Mouse (Mus musculus) liver, postnatal 0 days (tissue): ENCODE data around the gene Mitd1. TPM values are rescaled to one million over a fixed set of nuclear protein-coding genes. Genes with fewer than 3 reads are reported as not detected.

Experiments used
- ATAC-seq: fragments of 200-750 bp; cut with Nextera tagmentation; 2 replicates; pipeline ENCODE4 v1.8.0; 2017; ENCODE audit warnings: mild to moderate bottlenecking, moderate library complexity
- DNase-seq: peaks from one replicate; pipeline ENCODE4 v3.0.0-alpha.2; 2016
- H3K27ac ChIP-seq: fragments of 300-500 bp; sonication (generic); 2 replicates; pipeline ENCODE4 v1.5.1; 2014; ENCODE audit warnings: antibody characterized with exemption, moderate library complexity, mild to moderate bottlenecking, low read depth
- H3K27me3 ChIP-seq: fragments of 300-500 bp; sonication (generic); 2 replicates; pipeline ENCODE4 v1.6.1; 2014; ENCODE audit warnings: low read length, control low read depth, mixed read lengths; ENCODE audit not compliant: insufficient read depth
- H3K36me3 ChIP-seq: fragments of 300-500 bp; sonication (generic); replicated peaks from 2 replicates; pipeline ENCODE4 v1.6.1; 2014; ENCODE audit warnings: mild to moderate bottlenecking, control low read depth, low read length, moderate library complexity, mixed read lengths; ENCODE audit not compliant: insufficient read depth
- H3K4me1 ChIP-seq: fragments of 300-500 bp; sonication (generic); 2 replicates; pipeline ENCODE4 v1.6.1; 2014; ENCODE audit warnings: antibody characterized with exemption, mild to moderate bottlenecking, control low read depth; ENCODE audit not compliant: insufficient read depth
- H3K4me2 ChIP-seq: fragments of 300-500 bp; sonication (generic); 2 replicates; pipeline ENCODE4 v1.6.1; 2014; ENCODE audit warnings: low read depth, mild to moderate bottlenecking, low read length, moderate library complexity, mixed read lengths
- H3K4me3 ChIP-seq: fragments of 300-500 bp; sonication (generic); 2 replicates; pipeline ENCODE4 v1.5.1; 2014; ENCODE audit warnings: low read depth, low read length
- H3K9ac ChIP-seq: fragments of 300-500 bp; sonication (generic); replicated peaks from 2 replicates; pipeline ENCODE4 v1.6.1; 2014; ENCODE audit warnings: mild to moderate bottlenecking, moderate library complexity
- H3K9me3 ChIP-seq: fragments of 300-500 bp; sonication (generic); 2 replicates; pipeline ENCODE4 v1.6.1; 2016; ENCODE audit warnings: mild to moderate bottlenecking, control low read depth, low read length, mixed read lengths
- CTCF ChIP-seq: sonication (generic); IDR thresholded peaks from 2 replicates; pipeline ENCODE4 v1.5.1; 2016; ENCODE audit warnings: antibody characterized with exemption, low read depth
- EP300 ChIP-seq: IDR thresholded peaks from 2 replicates; pipeline ENCODE4 v1.6.1; 2016; ENCODE audit warnings: antibody characterized with exemption, low read depth, mild to moderate bottlenecking
- WGBS: fragments of 180-500 bp; shearing (Covaris S2); extraction: QIAGEN DNeasy Blood & Tissue Kit; methylation state at CpG from one replicate; pipeline ENCODE4 v1.1.7; 2014; ENCODE audit not compliant: insufficient replicate concordance; 5-methylcytosine and 5-hydroxymethylcytosine counted together
- polyA plus RNA-seq: library from polyadenylated mRNA; unstranded; fragments of >200 nt; fragmentation: Nextera tagmentation; extraction: Ambion mirVana; gene quantifications from 2 replicates; pipeline ENCODE4 v1.2.1, GENCODE M21; 2015

Gene Mitd1
- polyA plus RNA-seq, 1 experiment from 2014 or later, result 11.3 TPM

- ATAC-seq, result peak; percentile 72
- Histone ChIP-seq H3K9ac (no peak overlapping the region), H3K36me3 (peaks cover 41% of the 10 kb centered on the region), H3K27me3 (no peaks in the 10 kb centered on the region), H3K4me2 (no peak overlapping the region), H3K9me3 (no peaks in the 10 kb centered on the region), H3K4me3 (no peak overlapping the region), H3K4me1 (peaks cover 12% of the 10 kb centered on the region), H3K27ac (no peak overlapping the region)
- TF ChIP-seq CTCF (no peak), EP300 (no peak)
- 67% methylated on average over 4 of the region's 4 CpGs for WGBS
- peak; percentile 69 for DNase-seq
Measured at GRCm38 (mm10) chr1:37884451-37884850, 5.8 kb downstream of the Mitd1 start.

- Histone ChIP-seq H3K9ac (no peak overlapping the region), H3K36me3 (peaks cover 50% of the 10 kb centered on the region), H3K4me3 (no peak overlapping the region), H3K4me2 (no peak overlapping the region), H3K9me3 (no peaks in the 10 kb centered on the region), H3K4me1 (peaks cover 2% of the 10 kb centered on the region), H3K27me3 (no peaks in the 10 kb centered on the region), H3K27ac (no peak overlapping the region)
- ATAC-seq (no peak), DNase-seq (no peak)
- no peak for TF ChIP-seq EP300
- TF ChIP-seq CTCF, result no peak
- WGBS, result 85% methylated on average over 4 of the region's 4 CpGs
Measured at GRCm38 (mm10) chr1:37883411-37883810, 6.8 kb downstream of the Mitd1 start.

- no peaks in the 10 kb centered on the region for H3K27me3 ChIP-seq
- H3K9me3 ChIP-seq, result 0 out of 2 replicates have a peak, but pooled peaks cover 5% of the 10 kb centered on the region
- ATAC-seq, result no peak
- H3K4me1 ChIP-seq, result peaks cover 4% of the 10 kb centered on the region; the same call in 1 of the 2 replicates
- no peak overlapping the region for H3K4me3 ChIP-seq
- no peak for DNase-seq
- 90% methylated on average over 13 of the region's 13 CpGs for WGBS
- H3K36me3 ChIP-seq, result peaks cover 58% of the 10 kb centered on the region
- no peak for TF ChIP-seq EP300
- TF ChIP-seq CTCF, result no peak
- no peak overlapping the region for H3K27ac ChIP-seq
- no peak overlapping the region for H3K9ac ChIP-seq
- H3K4me2 ChIP-seq, result no peak overlapping the region
Measured at GRCm38 (mm10) chr1:37877736-37878460, 12.3 kb downstream of the Mitd1 start.

DNA sequence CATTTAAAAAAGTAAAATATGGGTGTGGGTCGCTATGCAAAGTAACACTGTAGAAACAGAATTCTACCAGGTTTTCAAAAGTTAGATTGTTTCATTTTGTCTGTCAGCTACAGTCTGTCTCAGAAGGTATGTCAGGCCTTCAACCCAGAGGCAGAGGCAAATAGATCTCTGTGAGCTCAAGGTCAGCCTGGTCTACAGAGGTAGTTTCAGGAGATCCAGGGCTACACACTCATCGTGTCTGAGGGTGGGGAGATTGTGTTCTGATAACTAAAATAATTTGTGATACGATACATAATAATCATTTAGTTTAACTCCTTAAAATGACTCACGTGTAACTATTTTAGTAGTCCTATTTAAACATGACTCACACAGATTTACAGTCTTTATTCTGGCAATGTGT lies 17.1 kb downstream of the Mitd1 start:
- ATAC-seq (no peak), DNase-seq (no peak)
- Histone ChIP-seq H3K27ac (peak overlapping the region; percentile 63; the same call in 1 of the 2 replicates), H3K9ac (no peak overlapping the region), H3K4me3 (peak overlapping the region; percentile 63), H3K27me3 (no peaks in the 10 kb centered on the region), H3K9me3 (0 out of 2 replicates have a peak, but pooled peaks cover 5% of the 10 kb centered on the region), H3K36me3 (peaks cover 21% of the 10 kb centered on the region), H3K4me1 (peaks cover 12% of the 10 kb centered on the region), H3K4me2 (peak overlapping the region; percentile 79)
- WGBS, result 68% methylated on average over 4 of the region's 4 CpGs
- no peak for TF ChIP-seq EP300
- TF ChIP-seq CTCF, result no peak

- ATAC-seq, result peak; percentile 92
- H3K4me1 ChIP-seq, result peaks cover 12% of the 10 kb centered on the region
- peak overlapping the region; percentile 60 for H3K9ac ChIP-seq
- H3K9me3 ChIP-seq, result 0 out of 2 replicates have a peak, but pooled peaks cover 5% of the 10 kb centered on the region
- peak overlapping the region; percentile 63 for H3K27ac ChIP-seq
- TF ChIP-seq EP300 (no peak), CTCF (no peak)
- H3K4me2 ChIP-seq, result peak overlapping the region; percentile 79
- DNase-seq, result peak; percentile 88
- peaks cover 14% of the 10 kb centered on the region for H3K36me3 ChIP-seq
- H3K4me3 ChIP-seq, result peak overlapping the region; percentile 63
- 3% methylated on average over 33 of the region's 33 CpGs for WGBS
- no peaks in the 10 kb centered on the region for H3K27me3 ChIP-seq
Measured at GRCm38 (mm10) chr1:37872131-37873067, 17.8 kb downstream of the Mitd1 start.

DNA sequence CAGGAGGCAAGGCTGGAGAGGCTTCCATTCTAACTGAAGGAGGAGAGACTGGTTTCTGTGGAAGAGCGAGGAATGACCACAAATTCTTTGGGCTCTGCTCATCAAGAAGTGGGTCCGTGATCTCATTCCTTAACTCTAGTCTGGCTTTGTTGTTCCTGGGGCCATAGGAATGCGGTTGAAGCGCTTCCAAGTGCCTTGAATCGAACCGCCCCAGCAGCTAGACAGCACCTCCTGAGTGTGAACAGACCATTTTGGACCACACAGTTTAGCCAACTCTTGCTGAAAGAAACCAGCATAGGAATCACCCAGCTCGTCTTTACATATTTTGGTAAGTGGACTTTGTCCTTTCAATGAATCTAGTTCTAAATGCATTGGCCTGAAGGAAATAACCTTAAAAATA lies 18.5 kb downstream of the Mitd1 start, which contains the start of gene Lipt1:
Gene Lipt1 (plus strand): TSS at position 35 of the 400 bp plus-strand sequence.
- peak; percentile 52 for ATAC-seq
- Histone ChIP-seq H3K9ac (peak within 1 kb of the TSS; percentile 60), H3K27me3 (no peaks in the 10 kb centered on the region), H3K4me2 (peak within 1 kb of the TSS; percentile 79), H3K4me1 (peaks cover 12% of the 10 kb centered on the region), H3K4me3 (peak within 1 kb of the TSS; percentile 63), H3K36me3 (peaks cover 8% of the 10 kb centered on the region; the same call in 1 of the 2 replicates), H3K27ac (peak within 1 kb of the TSS; percentile 63), H3K9me3 (0 out of 2 replicates have a peak, but pooled peaks cover 5% of the 10 kb centered on the region)
- WGBS, result 18% methylated on average over 7 of the region's 7 CpGs
- TF ChIP-seq EP300 (no peak), CTCF (no peak)
- no peak for DNase-seq
